Mouse (Mus musculus) bone marrow, adult 2 months (tissue): ENCODE results near the gene Gm42906.

Experiments
- CTCF ChIP-seq: fragments of 200-500 bp; IDR thresholded peaks from 2 replicates; pipeline ENCODE4 v1.5.1; 2011; ENCODE audit warnings: low read length, control low read depth; ENCODE audit not compliant: control insufficient read depth, insufficient read depth
- POLR2A ChIP-seq: fragments of 200-500 bp; IDR thresholded peaks from 2 replicates; pipeline ENCODE4 v1.6.1; 2011; ENCODE audit warnings: low read depth, mild to moderate bottlenecking, control low read depth, low read length, borderline replicate concordance; ENCODE audit not compliant: control insufficient read depth

DNA sequence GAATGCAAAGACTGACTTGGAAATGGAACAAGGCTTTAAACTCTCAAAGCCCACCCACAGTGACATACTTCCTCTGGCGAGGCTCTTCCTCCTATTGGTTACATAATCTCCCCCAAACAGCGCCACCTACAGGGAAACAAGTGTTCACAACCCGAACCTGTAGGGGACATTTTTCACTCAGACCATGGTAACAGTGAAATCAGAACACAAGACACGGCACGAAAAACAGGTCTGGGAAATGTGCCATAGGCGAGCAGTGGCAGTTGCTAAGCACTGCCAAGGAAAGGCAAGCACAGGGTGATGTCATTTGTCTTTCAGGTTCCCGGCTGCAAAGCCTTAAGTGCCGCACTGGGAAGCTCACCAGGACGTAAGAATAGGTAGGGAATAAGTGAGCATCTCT, 276.4 kb downstream of the Gm42906 start:
- TF ChIP-seq CTCF (no peak), POLR2A (no peak)
